Mouse (Mus musculus): ENCODE results near the gene Mmd. TPM values are rescaled to one million over a fixed set of nuclear protein-coding genes. Genes with fewer than 3 reads are reported as not detected.

The Mmd gene
- polyA plus RNA-seq, 1 experiment from 2014 or later: 63.3 TPM

GRCm38 (mm10) chr11:90254536-90254935 is 5.3 kb downstream of the Mmd start:
- Histone ChIP-seq H3K27me3 (replicated peaks; ENCODE audit: control insufficient read depth, insufficient read depth, low read length) (no peaks in the 10 kb centered on the region), H3K4me1 (ENCODE audit: control insufficient read depth, insufficient read depth, low read length) (peaks cover 17% of the 10 kb centered on the region), H3K36me3 (ENCODE audit: control insufficient read depth, insufficient read depth, low read length) (peaks cover 8% of the 10 kb centered on the region; the same call in 1 of the 2 replicates), H3K27ac (ENCODE audit: low read depth, low read length) (no peak overlapping the region), H3K4me3 (ENCODE audit: low read depth, low read length) (no peak overlapping the region), H3K9ac (ENCODE audit: low read length) (no peak overlapping the region), H3K9me3 (replicated peaks; ENCODE audit: control insufficient read depth, low read length) (no peaks in the 10 kb centered on the region), H3K4me2 (ENCODE audit: low read length) (no peak overlapping the region)
- ATAC-seq (no peak), DNase-seq (ENCODE audit: low spot score) (no peak)
- 92% methylated on average over 3 of the region's 3 CpGs for WGBS

GRCm38 (mm10) chr11:90255687-90256086 is 6.4 kb downstream of the Mmd start:
- Histone ChIP-seq H3K4me2 (ENCODE audit: low read length) (no peak overlapping the region), H3K27me3 (replicated peaks; ENCODE audit: control insufficient read depth, insufficient read depth, low read length) (no peaks in the 10 kb centered on the region), H3K4me3 (ENCODE audit: low read depth, low read length) (no peak overlapping the region), H3K36me3 (ENCODE audit: control insufficient read depth, insufficient read depth, low read length) (peaks cover 19% of the 10 kb centered on the region; the same call in 1 of the 2 replicates), H3K9me3 (replicated peaks; ENCODE audit: control insufficient read depth, low read length) (no peaks in the 10 kb centered on the region), H3K27ac (ENCODE audit: low read depth, low read length) (no peak overlapping the region), H3K4me1 (ENCODE audit: control insufficient read depth, insufficient read depth, low read length) (peaks cover 11% of the 10 kb centered on the region), H3K9ac (ENCODE audit: low read length) (no peak overlapping the region)
- no peak for DNase-seq (ENCODE audit: low spot score)
- ATAC-seq: no peak
- WGBS: 82% methylated on average over 6 of the region's 6 CpGs

GRCm38 (mm10) chr11:90256833-90257525 is 7.7 kb downstream of the Mmd start:
- DNase-seq (ENCODE audit: low spot score) (no peak), ATAC-seq (no peak)
- H3K4me3 ChIP-seq (ENCODE audit: low read depth, low read length): no peak overlapping the region
- no peaks in the 10 kb centered on the region for H3K27me3 ChIP-seq (replicated peaks; ENCODE audit: control insufficient read depth, insufficient read depth, low read length)
- H3K27ac ChIP-seq (ENCODE audit: low read depth, low read length): no peak overlapping the region
- H3K9ac ChIP-seq (ENCODE audit: low read length): no peak overlapping the region
- peaks cover 6% of the 10 kb centered on the region for H3K4me1 ChIP-seq (ENCODE audit: control insufficient read depth, insufficient read depth, low read length)
- H3K4me2 ChIP-seq (ENCODE audit: low read length): no peak overlapping the region
- peaks cover 31% of the 10 kb centered on the region for H3K36me3 ChIP-seq (ENCODE audit: control insufficient read depth, insufficient read depth, low read length)
- no peaks in the 10 kb centered on the region for H3K9me3 ChIP-seq (replicated peaks; ENCODE audit: control insufficient read depth, low read length)
- WGBS: 88% methylated on average over 16 of the region's 16 CpGs

GRCm38 (mm10) chr11:90258321-90258927 is 9.2 kb downstream of the Mmd start:
- Histone ChIP-seq H3K9ac (ENCODE audit: low read length) (no peak overlapping the region), H3K36me3 (ENCODE audit: control insufficient read depth, insufficient read depth, low read length) (peaks cover 45% of the 10 kb centered on the region), H3K4me1 (ENCODE audit: control insufficient read depth, insufficient read depth, low read length) (peaks cover 2% of the 10 kb centered on the region; the same call in 1 of the 2 replicates), H3K4me2 (ENCODE audit: low read length) (no peak overlapping the region), H3K4me3 (ENCODE audit: low read depth, low read length) (no peak overlapping the region), H3K27me3 (replicated peaks; ENCODE audit: control insufficient read depth, insufficient read depth, low read length) (no peaks in the 10 kb centered on the region), H3K27ac (ENCODE audit: low read depth, low read length) (no peak overlapping the region), H3K9me3 (replicated peaks; ENCODE audit: control insufficient read depth, low read length) (no peaks in the 10 kb centered on the region)
- ATAC-seq: no peak
- whole genome bisulfite sequencing: 82% methylated on average over 10 of the region's 10 CpGs
- no peak for DNase-seq (ENCODE audit: low spot score)

GRCm38 (mm10) chr11:90259071-90259470 is 9.8 kb downstream of the Mmd start:
- DNase-seq (ENCODE audit: low spot score): peak; percentile 24
- no peaks in the 10 kb centered on the region for H3K9me3 ChIP-seq (replicated peaks; ENCODE audit: control insufficient read depth, low read length)
- 56% methylated on average over 4 of the region's 4 CpGs for WGBS
- peaks cover 49% of the 10 kb centered on the region for H3K36me3 ChIP-seq (ENCODE audit: control insufficient read depth, insufficient read depth, low read length)
- no peak for ATAC-seq
- H3K4me3 ChIP-seq (ENCODE audit: low read depth, low read length): no peak overlapping the region
- H3K9ac ChIP-seq (ENCODE audit: low read length): no peak overlapping the region
- H3K27ac ChIP-seq (ENCODE audit: low read depth, low read length): no peak overlapping the region
- H3K4me2 ChIP-seq (ENCODE audit: low read length): no peak overlapping the region
- peaks cover 2% of the 10 kb centered on the region; the same call in 1 of the 2 replicates for H3K4me1 ChIP-seq (ENCODE audit: control insufficient read depth, insufficient read depth, low read length)
- no peaks in the 10 kb centered on the region for H3K27me3 ChIP-seq (replicated peaks; ENCODE audit: control insufficient read depth, insufficient read depth, low read length)

- H3K36me3 ChIP-seq (ENCODE audit: control insufficient read depth, insufficient read depth, low read length): peaks cover 52% of the 10 kb centered on the region
Measured at GRCm38 (mm10) chr11:90259826-90260225, 10.6 kb downstream of the Mmd start.

GRCm38 (mm10) chr11:90264180-90264579 is 14.9 kb downstream of the Mmd start:
- WGBS: 90% methylated on average over 11 of the region's 11 CpGs
- no peak overlapping the region for H3K27ac ChIP-seq (ENCODE audit: low read depth, low read length)
- H3K9me3 ChIP-seq (replicated peaks; ENCODE audit: control insufficient read depth, low read length): no peaks in the 10 kb centered on the region
- no peaks in the 10 kb centered on the region for H3K27me3 ChIP-seq (replicated peaks; ENCODE audit: control insufficient read depth, insufficient read depth, low read length)
- H3K4me3 ChIP-seq (ENCODE audit: low read depth, low read length): no peak overlapping the region
- no peak overlapping the region for H3K4me2 ChIP-seq (ENCODE audit: low read length)
- H3K9ac ChIP-seq (ENCODE audit: low read length): no peak overlapping the region
- no peak for DNase-seq (ENCODE audit: low spot score)
- no peaks in the 10 kb centered on the region; the same call in 1 of the 2 replicates for H3K4me1 ChIP-seq (ENCODE audit: control insufficient read depth, insufficient read depth, low read length)
- no peak for ATAC-seq
- H3K36me3 ChIP-seq (ENCODE audit: control insufficient read depth, insufficient read depth, low read length): peaks cover 49% of the 10 kb centered on the region

More at GRCm38 (mm10) chr11:90259826-90260225, 10.6 kb downstream of the Mmd start:
- no peak overlapping the region for H3K4me2 ChIP-seq (ENCODE audit: low read length)
- DNase-seq (ENCODE audit: low spot score) (no peak), ATAC-seq (no peak)
- H3K27me3 ChIP-seq (replicated peaks; ENCODE audit: control insufficient read depth, insufficient read depth, low read length): no peaks in the 10 kb centered on the region
- no peaks in the 10 kb centered on the region for H3K9me3 ChIP-seq (replicated peaks; ENCODE audit: control insufficient read depth, low read length)
- no peak overlapping the region for H3K27ac ChIP-seq (ENCODE audit: low read depth, low read length)
- H3K4me3 ChIP-seq (ENCODE audit: low read depth, low read length): no peak overlapping the region
- no peak overlapping the region for H3K9ac ChIP-seq (ENCODE audit: low read length)
- WGBS: 91% methylated on average over 9 of the region's 9 CpGs
- H3K4me1 ChIP-seq (ENCODE audit: control insufficient read depth, insufficient read depth, low read length): peaks cover 2% of the 10 kb centered on the region; the same call in 1 of the 2 replicates

- no peak for DNase-seq (ENCODE audit: low spot score)
- no peak overlapping the region for H3K4me3 ChIP-seq (ENCODE audit: low read depth, low read length)
- no peaks in the 10 kb centered on the region for H3K27me3 ChIP-seq (replicated peaks; ENCODE audit: control insufficient read depth, insufficient read depth, low read length)
- no peak for ATAC-seq
- no peak overlapping the region for H3K27ac ChIP-seq (ENCODE audit: low read depth, low read length)
- peaks cover 39% of the 10 kb centered on the region for H3K36me3 ChIP-seq (ENCODE audit: control insufficient read depth, insufficient read depth, low read length)
- H3K9ac ChIP-seq (ENCODE audit: low read length): no peak overlapping the region
- WGBS: 88% methylated on average over 7 of the region's 7 CpGs
- H3K9me3 ChIP-seq (replicated peaks; ENCODE audit: control insufficient read depth, low read length): no peaks in the 10 kb centered on the region
- peaks cover 5% of the 10 kb centered on the region; the same call in 1 of the 2 replicates for H3K4me1 ChIP-seq (ENCODE audit: control insufficient read depth, insufficient read depth, low read length)
- H3K4me2 ChIP-seq (ENCODE audit: low read length): no peak overlapping the region
Measured at GRCm38 (mm10) chr11:90265581-90265980, 16.3 kb downstream of the Mmd start.

- WGBS: 68% methylated on average over 5 of the region's 5 CpGs
- Histone ChIP-seq H3K9me3 (replicated peaks; ENCODE audit: control insufficient read depth, low read length) (no peaks in the 10 kb centered on the region), H3K36me3 (ENCODE audit: control insufficient read depth, insufficient read depth, low read length) (peaks cover 22% of the 10 kb centered on the region), H3K27me3 (replicated peaks; ENCODE audit: control insufficient read depth, insufficient read depth, low read length) (no peaks in the 10 kb centered on the region), H3K4me2 (ENCODE audit: low read length) (no peak overlapping the region), H3K4me3 (ENCODE audit: low read depth, low read length) (no peak overlapping the region), H3K27ac (ENCODE audit: low read depth, low read length) (no peak overlapping the region), H3K4me1 (ENCODE audit: control insufficient read depth, insufficient read depth, low read length) (peaks cover 5% of the 10 kb centered on the region; the same call in 1 of the 2 replicates), H3K9ac (ENCODE audit: low read length) (no peak overlapping the region)
- no peak for DNase-seq (ENCODE audit: low spot score)
- ATAC-seq: no peak
Measured at GRCm38 (mm10) chr11:90268934-90269333, 19.7 kb downstream of the Mmd start.
